Mouse (Mus musculus): Measurements from ENCODE around the gene Lyar. TPM values are rescaled to one million over a fixed set of nuclear protein-coding genes. Genes with fewer than 3 reads are reported as not detected.

Gene Lyar
- polyA plus RNA-seq (2012): 167 and 232 TPM in 2 replicates

DNA sequence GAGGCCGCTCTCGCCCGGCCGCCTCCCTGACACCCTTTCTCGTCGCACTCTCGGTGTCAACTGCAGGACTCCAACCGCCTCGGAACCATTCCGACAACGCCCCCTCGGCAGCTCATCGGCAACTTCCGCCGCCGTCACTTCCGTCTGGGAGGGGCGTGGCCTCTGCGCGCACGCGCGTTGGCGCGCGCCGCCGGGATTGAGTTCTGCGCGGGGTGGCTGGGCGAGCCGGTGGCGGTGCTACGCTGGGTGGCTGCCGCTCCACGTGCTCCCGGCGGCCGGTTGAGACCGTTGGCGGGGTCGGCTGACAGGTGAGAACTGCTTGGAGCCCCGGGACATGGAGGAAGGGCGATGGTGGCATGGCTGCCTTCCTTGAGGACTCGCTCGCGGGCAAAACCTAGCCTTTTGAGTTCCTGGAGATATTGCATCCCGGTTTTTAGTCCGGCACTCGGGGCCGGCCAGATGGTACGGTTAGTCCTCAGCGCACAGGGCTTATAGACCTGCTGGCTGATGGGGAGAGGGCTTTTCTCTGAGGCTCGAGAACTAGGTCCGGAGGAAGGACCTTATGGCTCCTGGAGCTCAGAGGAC lies at the start of gene Lyar, which contains the start of gene Zbtb49:
Lyar (plus strand) TSS at position 143 of the 585 bp plus-strand sequence.
Zbtb49 (minus strand) TSS at position 130 of the 585 bp plus-strand sequence.
- TF ChIP-seq GATA1 (IDR thresholded peaks at IDR 0.05; ENCODE audit: low read length): no peak

DNA sequence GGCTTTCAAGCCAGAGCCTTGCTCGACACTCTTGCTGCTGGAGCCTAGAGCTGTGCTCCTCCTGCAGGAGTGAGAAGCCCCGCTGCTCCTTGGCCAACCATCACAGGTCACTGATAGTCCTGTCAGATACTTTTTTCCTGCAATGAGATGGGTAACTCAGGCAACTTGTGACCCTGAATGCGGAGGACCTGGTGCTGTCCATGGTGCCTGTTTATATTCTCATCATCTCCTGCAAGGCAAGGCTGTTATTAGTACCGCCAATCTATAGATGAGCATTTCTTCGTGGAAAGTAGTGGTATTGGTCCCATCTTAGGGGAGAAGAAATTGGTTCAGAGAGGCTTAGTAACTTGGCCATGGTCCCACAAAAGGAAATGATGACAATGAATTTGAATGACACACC lies 46.5 kb upstream of the Lyar start:
- no peak for TF ChIP-seq GATA1 (IDR thresholded peaks at IDR 0.05; ENCODE audit: low read length)

DNA sequence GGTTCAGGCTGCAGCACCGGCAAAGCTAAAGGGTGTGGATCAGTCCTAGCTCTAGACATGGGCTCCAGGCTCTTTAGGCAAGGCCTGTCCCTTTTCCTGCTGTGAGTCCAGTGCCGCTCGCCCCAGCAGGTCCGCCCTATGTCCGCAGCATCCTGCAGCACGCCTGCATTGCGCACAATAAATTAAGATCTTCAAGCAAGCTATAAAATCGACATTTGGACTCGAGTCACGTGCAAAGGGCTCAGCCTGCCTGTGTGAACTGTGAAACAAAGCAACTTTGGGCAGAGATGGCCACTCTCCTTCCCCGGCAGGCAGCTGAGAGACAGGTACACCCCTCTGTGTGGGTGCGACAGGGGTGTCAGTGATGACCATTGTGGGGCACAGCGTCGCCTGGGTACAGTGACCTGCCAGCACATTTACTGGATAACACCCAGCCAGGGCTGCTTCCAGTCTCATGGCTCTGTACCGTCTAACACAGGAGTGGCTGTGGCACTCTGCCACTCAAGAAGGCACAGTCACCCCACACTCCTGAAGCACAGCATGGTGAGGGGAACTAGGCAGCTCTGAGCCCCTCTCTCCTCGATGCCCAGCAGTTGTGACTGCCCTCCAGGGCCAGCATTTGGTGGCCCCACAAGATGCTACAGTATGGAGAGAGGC lies 45.9 kb upstream of the Lyar start:
- no peak for TF ChIP-seq GATA1 (IDR thresholded peaks at IDR 0.05; ENCODE audit: low read length)

DNA sequence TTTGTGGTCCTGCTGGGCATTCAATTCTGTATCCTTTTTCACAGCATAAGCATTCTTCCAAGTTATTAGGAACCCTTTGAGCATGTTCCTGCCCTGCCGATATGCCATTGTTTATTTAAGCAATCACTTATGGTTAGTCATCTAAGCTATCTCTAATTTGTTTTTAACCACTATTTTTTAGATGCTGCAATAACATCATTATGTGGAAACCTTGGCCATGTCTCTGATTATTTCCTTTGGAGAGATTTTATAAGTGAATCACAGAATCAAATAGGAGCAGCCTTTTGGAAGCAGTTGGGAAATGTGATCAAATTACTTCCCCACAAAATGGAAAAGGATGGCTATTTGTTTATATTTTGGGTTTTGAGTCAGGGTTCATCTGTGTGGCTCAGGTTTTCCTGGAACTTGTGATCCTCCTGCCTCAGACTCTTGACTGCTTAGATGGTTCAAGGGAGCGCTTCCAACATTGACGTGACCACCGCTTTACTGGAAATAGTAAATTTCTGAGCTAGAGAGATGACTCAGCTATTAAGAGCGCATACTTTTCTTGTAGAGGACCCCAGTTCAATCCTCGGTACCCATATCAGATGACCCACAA lies 35.5 kb upstream of the Lyar start:
- TF ChIP-seq GATA1 (IDR thresholded peaks at IDR 0.05; ENCODE audit: low read length): no peak

DNA sequence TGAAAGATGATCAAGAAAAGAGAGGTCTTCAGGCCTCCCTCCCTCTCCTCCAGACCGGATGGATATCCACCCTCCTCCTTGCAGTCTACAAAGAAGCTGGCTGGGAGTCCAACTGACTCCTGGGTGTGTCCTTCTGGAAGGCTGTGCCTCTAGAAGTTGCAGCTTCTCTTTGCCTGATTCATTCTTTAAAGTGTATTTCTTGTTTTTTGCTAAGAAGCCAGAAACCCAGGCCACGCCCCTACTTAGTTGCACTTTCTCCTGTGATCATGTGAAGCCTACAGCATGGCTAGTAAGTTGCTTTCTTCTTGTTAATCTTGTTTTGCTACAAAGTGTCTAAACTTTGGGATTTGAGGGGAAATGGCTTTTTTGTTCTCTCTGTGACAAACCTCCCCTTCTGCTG lies 33.3 kb upstream of the Lyar start:
- TF ChIP-seq GATA1 (IDR thresholded peaks at IDR 0.05; ENCODE audit: low read length): no peak

DNA sequence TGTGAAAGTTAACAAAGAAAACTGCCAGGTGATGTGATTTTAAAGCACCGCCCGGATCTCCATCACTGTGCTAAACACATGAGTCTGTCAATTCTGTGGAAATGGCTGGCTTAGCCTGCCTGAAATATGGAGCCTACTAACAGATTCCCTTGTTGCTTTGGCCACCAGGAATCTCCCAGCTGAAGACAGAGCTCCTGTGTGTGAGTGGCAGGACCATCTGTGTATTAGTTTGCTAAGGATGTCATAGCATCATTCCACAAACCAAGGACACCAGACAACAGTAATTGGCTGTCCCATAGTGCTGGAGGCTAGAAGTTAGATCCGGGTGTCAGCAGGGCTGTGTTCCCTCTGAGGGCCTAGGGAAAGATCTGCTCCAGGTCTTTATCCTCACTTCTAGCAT lies 29.4 kb upstream of the Lyar start:
- no peak for TF ChIP-seq GATA1 (IDR thresholded peaks at IDR 0.05; ENCODE audit: low read length)

DNA sequence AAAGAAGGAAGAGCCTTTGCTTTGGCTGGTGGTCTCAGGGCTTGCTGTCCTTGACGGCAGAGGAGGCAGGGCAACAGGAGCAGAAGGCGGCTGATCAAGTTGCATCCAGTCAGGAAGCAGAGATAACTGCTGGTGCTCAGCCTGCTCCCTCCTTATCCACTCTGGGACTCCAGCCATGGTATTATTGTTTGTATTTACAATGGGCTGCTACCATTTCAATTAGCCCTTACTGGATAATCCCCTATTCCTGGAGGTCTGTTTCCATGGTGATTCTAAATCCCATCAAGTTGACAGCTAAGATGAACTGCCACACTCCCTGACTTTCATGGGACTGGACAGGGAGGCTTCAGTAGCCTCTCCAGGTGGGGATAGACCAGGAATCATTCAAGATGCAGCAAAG lies 25.3 kb upstream of the Lyar start:
- TF ChIP-seq GATA1 (IDR thresholded peaks at IDR 0.05; ENCODE audit: low read length): no peak

DNA sequence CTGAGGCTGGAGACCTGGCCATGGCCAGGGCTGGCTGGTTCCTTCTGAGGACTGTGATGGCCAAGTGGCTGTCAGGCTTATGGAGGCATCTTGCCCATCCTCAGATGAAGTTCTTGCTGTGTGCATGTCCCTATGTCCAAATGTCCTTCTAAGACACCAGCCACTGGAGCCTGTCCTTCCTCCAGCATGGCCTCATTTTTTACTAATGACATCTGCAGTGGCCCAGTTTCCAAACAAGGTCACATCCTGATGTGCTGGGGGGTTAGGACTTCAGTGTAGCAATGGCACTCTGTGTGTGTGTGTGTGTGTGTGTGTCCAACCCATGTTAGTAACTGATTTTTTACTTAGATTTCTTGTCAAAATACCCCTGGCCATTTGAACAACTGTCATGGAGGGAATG lies 24.3 kb upstream of the Lyar start:
- TF ChIP-seq GATA1 (IDR thresholded peaks at IDR 0.05; ENCODE audit: low read length): no peak

DNA sequence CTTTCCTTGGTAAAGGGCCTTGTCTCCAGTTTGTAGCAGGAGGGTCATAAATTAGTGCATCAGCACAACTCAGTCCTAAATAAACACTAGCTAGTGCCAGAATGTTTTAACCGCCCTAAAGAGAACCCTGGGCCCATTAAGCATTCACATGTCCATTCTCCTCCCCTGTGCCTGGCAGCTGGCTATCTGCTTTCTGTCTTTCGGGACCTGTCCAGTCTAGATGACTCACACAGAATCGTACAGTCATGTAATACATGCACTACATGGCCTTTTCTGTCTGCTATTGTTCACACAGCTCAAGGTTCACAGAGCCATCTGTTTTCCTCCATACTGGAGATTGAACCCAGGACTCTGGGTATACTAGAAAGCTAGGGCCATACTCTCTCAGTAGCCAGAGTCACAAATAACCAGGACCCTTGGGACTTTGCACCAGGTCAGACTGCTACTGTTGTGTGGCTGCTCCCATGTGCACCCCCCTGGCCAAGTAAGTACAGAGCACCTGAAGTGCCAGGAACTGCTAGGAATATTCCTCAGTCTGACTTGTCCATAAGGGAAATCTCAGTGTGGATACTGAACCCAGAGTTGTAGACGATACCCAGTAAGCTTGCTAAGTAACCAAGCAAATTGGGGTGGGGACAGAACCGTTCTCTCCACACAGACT lies 23.3 kb upstream of the Lyar start:
- no peak for TF ChIP-seq GATA1 (IDR thresholded peaks at IDR 0.05; ENCODE audit: low read length)

DNA sequence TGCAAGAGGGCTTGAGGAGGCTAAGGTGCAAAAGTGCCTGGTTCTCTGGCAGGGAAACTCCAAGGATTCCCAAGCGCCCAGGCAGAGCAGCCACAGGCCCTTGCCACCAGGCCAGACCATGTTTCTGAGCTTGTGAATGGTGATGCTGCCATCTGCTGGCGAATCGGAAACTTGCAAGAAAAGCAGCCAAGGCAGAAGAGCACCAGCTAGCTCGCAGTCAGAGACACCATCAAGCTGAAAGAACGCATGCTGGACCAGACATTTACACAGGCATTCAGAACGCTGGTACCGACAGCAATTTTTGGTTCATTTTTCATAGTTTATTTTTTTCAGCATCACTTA lies 22.8 kb upstream of the Lyar start:
- TF ChIP-seq GATA1 (IDR thresholded peaks at IDR 0.05; ENCODE audit: low read length): no peak

DNA sequence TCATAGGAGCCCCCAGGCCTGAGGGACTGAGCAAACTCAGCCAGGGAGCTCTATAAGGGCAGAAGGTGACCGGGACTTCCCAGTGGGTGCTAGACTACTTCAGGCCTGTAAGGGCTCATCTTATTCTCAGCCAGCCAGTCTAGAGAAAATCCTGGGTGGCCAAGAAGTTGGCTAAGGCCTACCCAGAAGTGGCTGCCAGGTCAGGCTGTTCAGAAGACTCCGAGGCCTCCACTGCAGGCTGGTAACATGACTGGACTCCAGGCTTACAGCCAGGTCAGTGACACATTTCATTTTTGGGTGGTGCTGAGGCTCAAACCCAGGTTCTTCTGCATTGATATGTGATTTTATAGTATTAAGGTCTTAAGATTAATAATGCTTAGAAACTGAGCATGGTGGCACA lies 20.6 kb upstream of the Lyar start:
- no peak for TF ChIP-seq GATA1 (IDR thresholded peaks at IDR 0.05; ENCODE audit: low read length)

DNA sequence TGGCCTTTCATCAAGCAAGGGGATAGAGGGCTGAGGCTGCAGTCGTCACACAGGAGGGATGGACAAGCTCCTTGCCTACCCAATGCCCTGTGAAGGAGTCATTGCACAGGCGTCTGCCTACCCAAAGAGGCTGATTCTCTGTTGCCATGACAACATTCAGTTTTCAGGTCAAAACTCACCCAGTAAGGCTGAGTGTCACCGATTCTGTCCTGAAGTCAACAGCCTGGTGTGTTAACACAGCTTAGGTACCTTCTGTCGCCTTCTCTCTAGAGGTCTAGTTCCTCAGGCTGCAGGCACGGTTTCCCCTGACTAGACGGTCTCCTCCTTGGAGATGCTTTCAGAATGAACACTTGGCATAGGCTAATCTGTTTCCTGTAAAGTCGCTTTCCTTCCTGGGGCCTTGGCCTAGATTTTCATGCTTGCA lies 15.0 kb upstream of the Lyar start:
- no peak for TF ChIP-seq GATA1 (IDR thresholded peaks at IDR 0.05; ENCODE audit: low read length)

DNA sequence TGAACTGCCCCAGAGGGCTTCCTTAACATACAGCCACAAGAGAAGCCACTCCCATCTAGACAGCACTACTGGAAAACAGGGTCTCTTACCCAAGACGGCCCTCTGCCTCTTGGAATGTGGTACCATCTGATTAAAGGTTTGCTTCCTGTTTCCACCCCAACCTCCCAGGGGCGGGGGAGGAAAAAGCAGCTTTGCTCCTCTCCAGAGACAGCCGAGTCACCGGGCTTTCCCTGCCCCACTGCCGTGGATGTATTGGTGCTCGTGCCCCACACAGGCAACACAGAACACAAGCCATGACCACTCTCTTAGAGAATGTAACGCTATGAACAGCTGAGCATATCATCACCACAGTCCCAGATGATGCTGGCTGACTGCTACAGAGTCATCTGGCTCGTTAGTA lies 11.3 kb upstream of the Lyar start:
- no peak for TF ChIP-seq GATA1 (IDR thresholded peaks at IDR 0.05; ENCODE audit: low read length)

DNA sequence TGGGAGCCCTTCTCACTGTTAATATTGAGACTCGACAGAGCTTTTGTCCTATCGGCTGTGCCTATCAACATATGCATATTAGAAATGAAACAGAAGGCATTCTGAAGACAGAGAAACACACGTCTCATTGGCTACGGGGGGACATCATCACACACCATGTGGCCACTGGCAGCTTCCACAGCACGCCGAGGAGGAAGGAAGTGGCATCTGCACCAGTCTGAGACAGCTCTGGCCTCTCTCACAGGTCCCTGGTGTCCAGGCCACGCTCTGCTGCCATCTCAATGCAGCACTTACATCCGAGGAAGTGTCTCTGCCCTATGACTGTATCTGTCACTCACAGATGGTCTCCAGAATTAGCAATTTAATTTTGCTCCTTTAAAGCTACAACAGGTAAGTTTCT lies 8.6 kb upstream of the Lyar start:
- no peak for TF ChIP-seq GATA1 (IDR thresholded peaks at IDR 0.05; ENCODE audit: low read length)

DNA sequence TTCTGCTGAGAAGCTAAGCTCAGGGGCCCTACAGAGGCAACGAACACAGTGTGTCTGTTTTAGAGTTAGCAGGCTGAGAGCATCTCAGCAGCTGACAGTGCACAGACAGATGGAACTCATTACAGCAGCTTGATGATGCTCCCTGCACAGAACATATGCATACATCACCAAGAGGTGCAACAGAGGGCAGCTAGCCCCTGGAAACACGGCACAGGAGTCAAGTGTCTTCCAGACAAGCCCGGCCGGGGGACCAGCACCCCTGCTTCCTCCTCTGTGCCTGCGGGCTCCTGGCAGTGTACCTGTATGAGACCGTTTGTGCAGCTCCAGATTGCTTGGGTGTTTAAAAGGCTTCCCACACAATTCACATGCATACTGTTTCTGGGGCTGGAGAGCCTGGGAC lies 7.3 kb upstream of the Lyar start:
- no peak for TF ChIP-seq GATA1 (IDR thresholded peaks at IDR 0.05; ENCODE audit: low read length)

DNA sequence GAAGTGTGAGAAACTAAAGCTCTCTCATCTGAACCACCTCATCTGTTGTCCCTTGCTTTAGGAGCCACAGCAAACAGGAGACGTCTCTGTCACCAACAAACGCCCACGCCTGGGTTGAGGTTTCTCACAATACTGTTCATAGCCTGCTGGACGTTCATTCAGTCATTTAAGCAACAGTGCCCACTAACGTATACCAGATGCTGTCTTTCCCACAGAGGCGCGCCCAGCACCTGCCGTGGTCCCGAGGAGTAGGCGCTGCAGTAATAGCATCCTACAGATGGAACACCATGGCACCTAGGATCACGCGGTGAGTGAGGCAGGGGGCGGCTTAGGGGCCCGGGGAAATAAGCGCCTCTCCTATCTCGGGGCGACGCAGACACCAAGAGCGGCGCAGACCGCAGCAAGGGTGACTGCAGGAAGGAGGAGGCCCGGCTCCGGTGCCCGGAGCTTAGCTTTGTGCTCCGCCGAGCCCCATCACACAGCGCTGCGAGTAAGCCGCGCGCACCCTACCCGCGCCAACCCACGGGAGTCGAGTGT lies 431 bp upstream of the Lyar start:
- no peak for TF ChIP-seq GATA1 (IDR thresholded peaks at IDR 0.05; ENCODE audit: low read length)
